Mouse (Mus musculus): ENCODE measurements around the gene Rwdd1. TPM values are rescaled to one million over a fixed set of nuclear protein-coding genes. Genes with fewer than 3 reads are reported as not detected.
A peak's percentile ranks its signal among the peaks of the same experiment; 100 is the strongest.

Gene Rwdd1
- polyA plus RNA-seq (2015; fragmentation: Nextera tagmentation; extraction: Ambion mirVana) = 143 and 144 TPM in 2 replicates

DNA sequence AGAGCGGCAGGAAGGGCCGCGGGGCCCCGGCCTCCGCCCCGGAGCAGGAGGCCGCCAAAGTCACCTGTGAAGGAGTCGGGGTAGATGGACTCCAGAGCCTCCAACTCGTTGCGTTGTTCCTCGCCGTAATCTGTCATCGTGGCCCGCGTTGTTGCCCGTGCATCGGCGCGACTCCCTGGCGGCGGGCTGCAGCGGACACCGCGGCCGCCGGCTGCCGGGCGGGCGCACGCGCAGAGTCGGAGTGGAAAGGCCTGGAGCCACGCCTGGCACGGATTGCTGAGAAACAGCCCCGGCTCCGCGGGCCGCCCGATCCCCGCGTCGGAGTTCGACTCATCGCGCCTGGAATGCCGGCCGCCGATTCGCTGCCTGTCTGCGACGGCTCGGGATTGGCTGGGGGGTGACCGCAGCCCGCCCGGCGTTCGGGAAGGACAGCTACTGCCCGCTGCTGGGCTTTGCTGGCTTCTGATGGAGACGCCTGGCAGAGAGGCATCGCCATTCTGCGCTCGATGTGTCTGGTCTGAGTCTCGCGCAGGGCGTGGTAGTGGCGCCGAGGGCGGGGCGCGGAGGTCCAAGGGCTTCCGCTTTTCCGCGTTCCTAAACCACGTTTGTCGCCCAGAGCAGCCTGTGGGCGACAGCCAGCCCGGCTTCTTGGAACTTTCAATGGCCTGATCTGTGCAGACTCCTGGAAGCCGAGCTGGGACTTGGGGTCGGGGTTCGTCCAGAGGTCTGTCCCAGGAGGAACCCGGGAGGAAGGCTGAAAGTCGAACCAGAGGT is at the start of gene Rwdd1:
Rwdd1 (minus strand) TSS at position 323 of the 774 bp plus-strand sequence.
- H3K27me3 ChIP-seq = no peaks in the 10 kb centered on the region
- peaks cover 18% of the 10 kb centered on the region for H3K4me1 ChIP-seq (replicated peaks)
- H3K27ac ChIP-seq = peak within 1 kb of the TSS; percentile 94
- H3K9ac ChIP-seq = peak within 1 kb of the TSS; percentile 92
- no peaks in the 10 kb centered on the region for H3K9me3 ChIP-seq
- no peaks in the 10 kb centered on the region for H3K36me3 ChIP-seq
- under 1% methylated on average over 82 of the region's 82 CpGs for WGBS
- H3K4me3 ChIP-seq = peak within 1 kb of the TSS; percentile 62
- peak; percentile 100 for ATAC-seq (ENCODE audit: low FRiP score)
- peak within 1 kb of the TSS; percentile 65 for H3K4me2 ChIP-seq

DNA sequence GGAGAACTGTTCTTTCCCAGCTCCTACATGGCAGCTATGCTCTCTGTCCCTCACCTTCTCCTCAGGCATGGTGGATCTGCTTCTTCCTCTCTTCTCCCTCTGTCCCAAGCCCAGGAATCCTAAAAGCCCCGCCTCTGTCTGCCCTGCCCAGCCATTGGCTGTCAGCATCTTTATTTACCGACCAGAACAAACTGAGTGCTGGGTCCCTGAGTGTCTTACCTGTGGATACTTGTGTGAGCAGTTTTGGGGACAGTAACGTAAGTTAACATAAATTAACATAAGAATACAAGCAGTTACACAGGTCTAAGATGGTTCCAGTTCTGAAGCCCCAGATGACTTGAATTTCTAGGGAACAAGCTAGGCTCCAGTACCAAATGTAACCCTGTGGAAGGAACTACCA is 47.2 kb upstream of the Rwdd1 start:
- Histone ChIP-seq H3K4me3 (no peak overlapping the region), H3K27me3 (no peaks in the 10 kb centered on the region), H3K36me3 (no peaks in the 10 kb centered on the region), H3K27ac (no peak overlapping the region), H3K4me1 (replicated peaks) (no peaks in the 10 kb centered on the region), H3K4me2 (no peak overlapping the region), H3K9me3 (no peaks in the 10 kb centered on the region), H3K9ac (no peak overlapping the region)
- 61% methylated on average over 3 of the region's 3 CpGs for WGBS
- ATAC-seq (ENCODE audit: low FRiP score) = no peak

DNA sequence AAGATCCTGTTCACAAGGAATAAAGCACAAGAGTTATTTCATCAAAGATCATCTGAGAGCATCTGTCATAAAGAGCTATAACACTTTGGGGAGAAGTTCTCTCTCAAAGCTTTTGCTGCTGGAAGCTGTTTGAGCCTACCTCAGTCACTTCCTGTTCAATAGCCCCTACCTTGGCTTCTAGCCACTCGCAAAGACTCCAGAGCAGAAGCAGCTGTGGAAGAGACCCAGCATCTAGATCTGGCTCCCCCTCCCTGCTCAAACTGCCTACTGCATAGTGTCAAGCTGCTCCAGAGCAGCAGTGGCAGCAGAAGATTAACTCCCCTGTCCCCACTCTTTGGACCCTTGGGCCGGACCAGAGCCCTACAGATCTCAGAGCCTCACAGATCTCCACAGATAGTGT is 34.6 kb upstream of the Rwdd1 start:
- Histone ChIP-seq H3K27me3 (no peaks in the 10 kb centered on the region), H3K9me3 (no peaks in the 10 kb centered on the region), H3K4me3 (no peak overlapping the region), H3K36me3 (no peaks in the 10 kb centered on the region), H3K27ac (no peak overlapping the region), H3K4me1 (replicated peaks) (no peaks in the 10 kb centered on the region), H3K9ac (no peak overlapping the region), H3K4me2 (no peak overlapping the region)
- ATAC-seq (ENCODE audit: low FRiP score) = no peak
- WGBS = 83% methylated on average over 2 of the region's 2 CpGs

DNA sequence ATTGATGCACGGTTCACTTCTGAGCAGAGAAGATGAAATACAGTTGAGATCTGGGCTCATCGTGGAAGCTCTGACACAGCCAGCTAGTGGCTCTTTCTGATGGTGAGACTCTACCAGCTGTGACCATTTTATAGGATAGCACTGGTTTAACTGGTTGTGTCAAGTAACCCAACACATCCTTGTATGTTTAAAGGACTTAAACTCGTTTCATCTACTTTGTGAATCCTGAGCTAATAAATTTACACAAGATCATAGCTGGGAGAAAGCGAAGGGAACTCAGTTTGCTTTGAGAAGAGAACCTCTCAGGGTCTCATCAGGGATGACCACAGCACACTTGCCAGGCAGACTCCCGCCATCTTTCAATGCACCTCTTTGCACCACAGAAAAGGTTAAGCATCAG is 24.8 kb upstream of the Rwdd1 start, which contains the start of gene Calhm4:
Calhm4 (minus strand) TSS at position 101 of the 400 bp plus-strand sequence.
- H3K4me1 ChIP-seq (replicated peaks) = no peaks in the 10 kb centered on the region
- 87% methylated on average over 5 of the region's 5 CpGs for WGBS

DNA sequence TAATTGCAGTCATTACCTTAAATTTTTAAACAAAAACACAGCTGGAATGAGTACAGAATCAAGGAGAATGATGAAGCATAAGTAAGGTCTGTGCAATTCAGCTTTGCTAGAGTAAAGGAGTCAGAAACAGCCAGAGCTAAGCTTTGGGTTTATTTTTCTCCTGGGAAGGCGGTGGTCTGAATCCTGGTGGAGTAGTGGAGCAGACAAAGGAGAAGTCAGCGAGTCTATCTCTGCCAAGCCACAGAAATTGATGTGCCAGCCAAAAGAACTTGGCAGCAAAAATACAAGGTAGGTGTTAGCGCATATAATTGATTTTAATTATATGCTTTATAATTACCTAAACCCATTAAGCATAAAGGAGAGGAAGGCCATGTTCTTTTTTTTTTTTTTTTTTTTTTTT is 18.0 kb upstream of the Rwdd1 start, which contains the start of gene Trappc3l:
Trappc3l (plus strand) TSS at position 197 of the 400 bp plus-strand sequence.
- Histone ChIP-seq H3K27me3 (0 out of 2 replicates have a peak, but pooled peaks cover 4% of the 10 kb centered on the region), H3K9ac (no peak within 1 kb of the TSS), H3K4me2 (no peak within 1 kb of the TSS), H3K4me1 (replicated peaks) (peaks cover 6% of the 10 kb centered on the region; the same call in 1 of the 2 replicates), H3K9me3 (no peaks in the 10 kb centered on the region), H3K4me3 (no peak within 1 kb of the TSS), H3K27ac (no peak within 1 kb of the TSS), H3K36me3 (no peaks in the 10 kb centered on the region)
- ATAC-seq (ENCODE audit: low FRiP score) = no peak
- 80% methylated on average over 3 of the region's 3 CpGs for WGBS

More for the DNA sequence above, 24.8 kb upstream of the Rwdd1 start, which contains the start of gene Calhm4:
- ATAC-seq (ENCODE audit: low FRiP score) = no peak
- no peaks in the 10 kb centered on the region for H3K36me3 ChIP-seq
- no peaks in the 10 kb centered on the region for H3K27me3 ChIP-seq
- no peak within 1 kb of the TSS for H3K9ac ChIP-seq
- no peak within 1 kb of the TSS for H3K27ac ChIP-seq
- no peak within 1 kb of the TSS for H3K4me3 ChIP-seq
- no peak within 1 kb of the TSS for H3K4me2 ChIP-seq
- H3K9me3 ChIP-seq = no peaks in the 10 kb centered on the region

DNA sequence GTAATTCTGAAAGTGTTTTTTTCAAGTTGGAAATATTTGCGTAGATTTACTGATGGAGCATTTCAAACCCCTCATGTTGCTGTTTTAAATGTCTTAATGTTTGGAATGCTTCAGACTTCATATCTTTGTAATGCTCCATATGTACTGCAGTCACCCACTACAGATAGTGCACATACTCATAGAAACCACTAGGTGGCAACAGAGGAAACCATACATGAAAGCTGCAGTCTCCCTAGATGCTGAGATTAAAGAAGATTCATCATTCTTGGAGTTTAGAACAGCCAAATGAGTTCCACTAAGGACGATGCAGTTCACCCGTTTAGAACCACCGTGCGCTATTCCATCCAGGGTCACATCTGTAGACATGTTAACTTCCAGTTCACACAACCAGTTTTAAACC is 17.2 kb upstream of the Rwdd1 start:
- 17% methylated on average over 5 of the region's 5 CpGs for WGBS
- ATAC-seq (ENCODE audit: low FRiP score) = peak; percentile 88
- H3K27me3 ChIP-seq = 0 out of 2 replicates have a peak, but pooled peaks cover 4% of the 10 kb centered on the region
- H3K27ac ChIP-seq = no peak overlapping the region
- no peaks in the 10 kb centered on the region for H3K36me3 ChIP-seq
- H3K4me1 ChIP-seq (replicated peaks) = peaks cover 6% of the 10 kb centered on the region; the same call in 1 of the 2 replicates
- H3K9me3 ChIP-seq = no peaks in the 10 kb centered on the region
- H3K4me2 ChIP-seq = no peak overlapping the region
- no peak overlapping the region for H3K9ac ChIP-seq
- H3K4me3 ChIP-seq = no peak overlapping the region

DNA sequence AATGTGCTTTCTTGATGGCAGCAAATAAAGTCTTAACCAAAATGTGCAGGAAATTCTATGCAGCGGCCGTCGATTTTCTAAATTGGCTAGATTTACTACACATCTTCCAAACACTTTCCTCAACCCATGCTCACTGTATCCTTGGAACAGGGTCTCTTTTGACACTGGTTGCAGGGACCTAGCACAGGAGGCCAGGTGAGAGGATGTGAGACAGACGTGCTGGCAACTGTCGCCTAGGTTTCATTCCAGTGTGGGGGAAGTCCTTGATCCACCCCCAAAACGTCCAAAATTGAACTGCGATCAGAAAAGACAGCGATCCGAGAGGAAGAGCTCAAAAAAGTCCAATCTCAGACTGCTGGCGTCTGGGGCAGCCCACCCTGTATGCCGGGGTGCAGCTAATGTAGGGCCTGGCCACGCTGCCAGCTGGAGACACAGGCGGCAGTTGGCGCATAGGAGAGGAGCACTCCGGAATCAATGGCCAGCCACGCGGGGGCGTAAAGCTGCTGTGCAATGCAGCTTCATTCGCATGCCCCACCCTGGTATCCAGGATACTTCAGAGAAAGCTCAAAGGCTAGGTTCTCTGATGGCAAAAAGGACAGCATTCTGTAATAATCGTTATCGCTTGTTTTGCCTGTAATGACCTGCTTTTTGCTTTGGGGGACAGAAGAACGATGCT is 14.3 kb upstream of the Rwdd1 start:
- 0 out of 2 replicates have a peak overlapping the region, but pooled peaks have one; percentile 6 for H3K4me3 ChIP-seq
- no peak overlapping the region for H3K27ac ChIP-seq
- H3K4me2 ChIP-seq = peak overlapping the region; percentile 47
- WGBS = 22% methylated on average over 22 of the region's 22 CpGs
- ATAC-seq (ENCODE audit: low FRiP score) = peak; percentile 93
- H3K9ac ChIP-seq = peak overlapping the region; percentile 52
- peaks cover 6% of the 10 kb centered on the region; the same call in 1 of the 2 replicates for H3K4me1 ChIP-seq (replicated peaks)
- H3K36me3 ChIP-seq = no peaks in the 10 kb centered on the region
- H3K9me3 ChIP-seq = no peaks in the 10 kb centered on the region
- H3K27me3 ChIP-seq = 0 out of 2 replicates have a peak, but pooled peaks cover 4% of the 10 kb centered on the region

DNA sequence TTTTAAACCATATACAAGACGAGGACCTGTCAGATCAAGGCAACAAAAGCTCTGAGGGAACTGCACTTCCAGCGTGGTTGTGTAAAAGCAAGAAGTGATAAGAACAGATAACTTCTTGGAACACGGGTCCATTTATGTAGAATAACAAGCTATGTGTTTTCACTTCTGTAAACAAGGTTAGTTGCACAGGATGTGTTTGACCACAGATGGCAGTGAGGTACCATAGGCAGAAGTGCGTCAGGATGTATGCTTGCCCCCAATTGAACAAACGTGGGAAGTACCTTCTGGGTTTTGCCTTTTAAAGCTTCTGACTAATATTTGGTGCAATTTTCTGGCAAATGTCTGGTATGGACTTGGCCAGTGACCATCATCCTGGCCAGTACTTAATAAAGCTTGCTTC is 10.9 kb upstream of the Rwdd1 start:
- H3K9me3 ChIP-seq = no peaks in the 10 kb centered on the region
- no peak overlapping the region for H3K27ac ChIP-seq
- ATAC-seq (ENCODE audit: low FRiP score) = no peak
- H3K4me2 ChIP-seq = no peak overlapping the region
- WGBS = 88% methylated on average over 5 of the region's 5 CpGs
- no peak overlapping the region for H3K9ac ChIP-seq
- H3K4me1 ChIP-seq (replicated peaks) = peaks cover 6% of the 10 kb centered on the region; the same call in 1 of the 2 replicates
- H3K27me3 ChIP-seq = 0 out of 2 replicates have a peak, but pooled peaks cover 1% of the 10 kb centered on the region
- no peak overlapping the region for H3K4me3 ChIP-seq
- H3K36me3 ChIP-seq = no peaks in the 10 kb centered on the region

DNA sequence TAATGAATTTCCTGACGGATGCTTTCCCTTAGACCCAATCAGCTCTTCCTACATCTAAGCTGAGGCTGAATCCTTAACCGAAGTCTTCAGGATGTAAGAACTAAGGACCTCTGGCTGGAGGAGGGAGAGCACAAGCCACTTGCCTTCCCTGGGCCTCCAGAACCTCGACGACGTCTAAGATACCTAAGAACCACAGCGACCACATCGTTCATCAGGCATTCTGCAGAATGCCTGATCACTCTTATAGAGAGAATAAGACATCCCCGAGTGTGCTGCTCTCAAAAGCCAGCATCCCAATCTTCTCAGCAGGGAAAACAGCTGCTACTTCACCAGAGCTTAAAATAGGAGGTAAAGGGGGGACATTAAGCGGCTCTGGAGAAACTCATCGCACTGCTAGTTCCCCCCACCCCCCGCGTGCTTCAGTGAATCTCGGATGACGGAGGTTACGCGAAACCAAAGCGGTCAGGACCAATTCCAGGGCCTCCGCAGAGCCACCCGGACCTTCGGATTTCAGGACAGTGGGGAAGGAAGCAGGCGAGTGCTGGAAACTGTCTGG is 600 bp downstream of the Rwdd1 start:
- peak overlapping the region; percentile 62 for H3K4me3 ChIP-seq
- H3K9me3 ChIP-seq = no peaks in the 10 kb centered on the region
- ATAC-seq (ENCODE audit: low FRiP score) = no peak
- no peaks in the 10 kb centered on the region for H3K27me3 ChIP-seq
- WGBS = under 1% methylated on average over 21 of the region's 21 CpGs
- peaks cover 18% of the 10 kb centered on the region for H3K4me1 ChIP-seq (replicated peaks)
- peak overlapping the region; percentile 65 for H3K4me2 ChIP-seq
- H3K36me3 ChIP-seq = no peaks in the 10 kb centered on the region
- peak overlapping the region; percentile 94 for H3K27ac ChIP-seq
- H3K9ac ChIP-seq = peak overlapping the region; percentile 92

DNA sequence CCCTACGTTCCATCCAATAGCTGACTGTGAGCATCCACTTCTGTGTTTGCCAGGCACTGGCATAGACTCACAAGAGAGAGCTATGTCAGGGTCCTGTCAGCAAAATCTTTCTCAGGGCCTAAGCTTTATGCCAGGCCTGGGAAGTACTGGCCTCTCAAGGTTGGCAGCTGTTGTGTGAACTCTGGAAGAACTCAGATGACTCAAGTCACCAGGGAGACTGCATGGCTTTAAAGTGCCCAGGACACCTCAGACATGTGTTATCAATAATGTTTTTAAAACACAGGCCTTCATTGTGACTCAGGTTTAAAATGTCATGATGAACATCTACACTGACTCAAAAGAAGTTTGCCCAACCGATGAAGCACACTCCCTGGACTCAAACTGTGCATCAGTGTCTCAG is 6.2 kb downstream of the Rwdd1 start:
- H3K4me2 ChIP-seq = no peak overlapping the region
- 87% methylated on average over 2 of the region's 2 CpGs for WGBS
- no peak overlapping the region for H3K4me3 ChIP-seq
- H3K9ac ChIP-seq = no peak overlapping the region
- no peaks in the 10 kb centered on the region for H3K27me3 ChIP-seq
- peaks cover 15% of the 10 kb centered on the region for H3K36me3 ChIP-seq
- no peaks in the 10 kb centered on the region for H3K9me3 ChIP-seq
- peaks cover 11% of the 10 kb centered on the region for H3K4me1 ChIP-seq (replicated peaks)
- H3K27ac ChIP-seq = no peak overlapping the region
- ATAC-seq (ENCODE audit: low FRiP score) = no peak

DNA sequence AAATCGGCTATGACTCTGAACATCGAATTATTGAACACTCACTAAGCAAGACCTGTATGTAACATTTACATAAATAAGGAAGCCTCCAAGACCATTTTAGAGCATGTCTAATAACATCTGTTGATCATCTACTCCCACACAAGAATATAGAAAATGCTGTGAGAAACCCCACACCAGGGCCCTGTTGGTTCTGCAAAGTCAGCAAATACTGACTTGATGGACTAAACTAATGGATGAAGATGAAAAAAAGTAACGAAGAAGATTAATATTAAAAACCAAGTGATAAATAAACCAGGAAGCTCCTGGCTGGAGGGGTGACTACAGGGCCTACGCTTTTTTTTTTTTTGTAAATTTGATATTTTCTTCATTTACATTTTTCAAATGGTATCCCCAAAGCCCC is 6.8 kb downstream of the Rwdd1 start:
- Histone ChIP-seq H3K27me3 (no peaks in the 10 kb centered on the region), H3K4me2 (no peak overlapping the region), H3K9me3 (no peaks in the 10 kb centered on the region), H3K9ac (no peak overlapping the region), H3K4me1 (replicated peaks) (peaks cover 5% of the 10 kb centered on the region; the same call in 1 of the 2 replicates), H3K36me3 (peaks cover 21% of the 10 kb centered on the region), H3K27ac (no peak overlapping the region), H3K4me3 (no peak overlapping the region)
- 96% methylated on average over 4 of the region's 4 CpGs for WGBS
- ATAC-seq (ENCODE audit: low FRiP score) = no peak

DNA sequence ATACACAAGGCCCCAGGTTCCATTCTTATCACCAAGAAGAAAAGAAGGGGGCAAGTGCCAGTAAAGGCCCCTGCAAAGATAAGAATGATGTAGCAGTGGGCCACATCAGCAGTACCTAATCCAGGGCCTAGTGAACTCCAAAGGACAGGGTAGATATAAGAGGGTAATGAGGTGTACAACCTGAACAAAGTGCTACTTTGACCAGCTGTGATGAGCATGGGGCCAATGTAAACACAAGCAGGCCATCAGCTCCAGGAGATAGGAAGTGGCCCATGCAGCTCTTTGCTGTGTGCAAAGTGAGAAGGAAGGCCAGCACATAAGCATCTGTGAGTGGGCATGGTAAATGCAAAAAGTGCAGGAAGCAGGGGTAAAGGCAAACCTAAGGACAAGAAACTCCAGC is 21.0 kb downstream of the Rwdd1 start:
- Histone ChIP-seq H3K4me2 (no peak overlapping the region), H3K36me3 (peaks cover 90% of the 10 kb centered on the region), H3K27me3 (no peaks in the 10 kb centered on the region), H3K9ac (no peak overlapping the region), H3K27ac (no peak overlapping the region), H3K4me3 (no peak overlapping the region), H3K9me3 (no peaks in the 10 kb centered on the region), H3K4me1 (replicated peaks) (no peaks in the 10 kb centered on the region)
- no peak for ATAC-seq (ENCODE audit: low FRiP score)
